In the genomic region with DNA sequence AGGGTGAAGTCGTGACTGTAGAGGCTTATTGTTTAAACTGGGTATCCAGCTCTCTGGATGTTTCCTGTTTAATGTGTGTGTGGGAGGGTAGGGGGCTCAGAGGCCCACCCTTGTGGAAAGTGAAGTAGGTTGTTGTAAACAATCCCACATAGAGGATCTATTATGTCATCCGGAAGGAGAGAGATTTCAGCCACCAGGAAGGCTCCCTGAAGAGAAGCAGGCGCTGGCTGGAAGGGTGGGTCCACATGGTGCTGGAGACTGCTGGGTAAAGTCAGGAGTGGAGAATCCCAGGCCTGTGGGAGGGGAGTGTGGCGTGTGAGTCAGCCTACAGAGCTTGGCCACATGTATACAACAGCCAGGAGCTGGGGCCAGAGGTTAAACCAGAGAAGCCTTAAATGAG, we compare ENCODE assay signal across 15 mouse cellular contexts. TPM values are rescaled to one million over a fixed set of nuclear protein-coding genes. Genes with fewer than 3 reads are reported as not detected.
DNase-seq lines count a peak whose midpoint lies in the region; ATAC-seq and TF ChIP-seq lines count a peak whose summit lies in the region.
"Had no signal": no experiment of that assay in that cellular context is flagged by ENCODE, and none has a peak within 500 bp of the region (broad histone marks: within the 10 kb centered on the region; RNA-seq: fewer than 3 reads in every experiment).

No protein-coding gene starts in this region.

- H3K4me2 ChIP-seq in kidney, embryonic 14.5 days (replicated peaks; ENCODE audit: low read depth, low read length): no peak overlapping the region
- no peak overlapping the region for H3K4me2 ChIP-seq in heart, postnatal 0 days (ENCODE audit: low read depth, low read length)
- H3K4me2 ChIP-seq in hindbrain, embryonic 14.5 days (replicated peaks): no peak overlapping the region
- H3K4me2 ChIP-seq: limb, embryonic 15.5 days had no signal

- no peak overlapping the region for H3K4me3 ChIP-seq in kidney, embryonic 14.5 days (ENCODE audit: low read length)
- H3K4me3 ChIP-seq in heart, postnatal 0 days (ENCODE audit: low read depth, low read length): no peak overlapping the region
- no peak overlapping the region for H3K4me3 ChIP-seq in hindbrain, embryonic 14.5 days (replicated peaks; ENCODE audit: low read length)
- H3K4me3 ChIP-seq: erythroblast, embryonic 14.5 days; limb, embryonic 15.5 days had no signal

- H3K27ac ChIP-seq in kidney, embryonic 14.5 days (ENCODE audit: low read depth, low read length): 0 out of 2 replicates have a peak overlapping the region, but pooled peaks have one; percentile 24
- H3K27ac ChIP-seq in heart, postnatal 0 days (ENCODE audit: low read depth): peak overlapping the region; percentile 57
- no peak overlapping the region for H3K27ac ChIP-seq in hindbrain, embryonic 14.5 days
- H3K27ac ChIP-seq: limb, embryonic 15.5 days had no signal

- no peaks in the 10 kb centered on the region; the same call in 1 of the 2 replicates for H3K36me3 ChIP-seq in kidney, embryonic 14.5 days (ENCODE audit: control insufficient read depth, insufficient read depth, low read length)
- H3K36me3 ChIP-seq in heart, postnatal 0 days (replicated peaks; ENCODE audit: control insufficient read depth, insufficient read depth, low read length): peaks cover 2% of the 10 kb centered on the region; the same call in 1 of the 2 replicates
- peaks cover 2% of the 10 kb centered on the region; the same call in 1 of the 2 replicates for H3K36me3 ChIP-seq in hindbrain, embryonic 14.5 days (replicated peaks; ENCODE audit: control insufficient read depth, insufficient read depth)

- peaks cover 19% of the 10 kb centered on the region for H3K4me1 ChIP-seq in kidney, embryonic 14.5 days (ENCODE audit: control insufficient read depth, insufficient read depth, low read length)
- H3K4me1 ChIP-seq in heart, postnatal 0 days (ENCODE audit: control insufficient read depth, insufficient read depth): peaks cover 16% of the 10 kb centered on the region
- H3K4me1 ChIP-seq in hindbrain, embryonic 14.5 days (replicated peaks; ENCODE audit: control insufficient read depth, insufficient read depth, low read length): peaks cover 27% of the 10 kb centered on the region

- H3K27me3 ChIP-seq in kidney, embryonic 14.5 days (ENCODE audit: control insufficient read depth, insufficient read depth, low read length): no peaks in the 10 kb centered on the region
- H3K27me3 ChIP-seq in heart, postnatal 0 days (ENCODE audit: control insufficient read depth, insufficient read depth, low read length): no peaks in the 10 kb centered on the region
- no peaks in the 10 kb centered on the region for H3K27me3 ChIP-seq in hindbrain, embryonic 14.5 days (ENCODE audit: control insufficient read depth, insufficient read depth, low read length)
- H3K27me3 ChIP-seq: limb, embryonic 15.5 days had no signal

- 0 out of 2 replicates have a peak overlapping the region, but pooled peaks have one; percentile 7 for H3K9ac ChIP-seq in kidney, embryonic 14.5 days (ENCODE audit: low read depth, low read length)
- no peak overlapping the region for H3K9ac ChIP-seq in heart, postnatal 0 days (replicated peaks; ENCODE audit: low read depth, low read length)
- H3K9ac ChIP-seq in hindbrain, embryonic 14.5 days: no peak overlapping the region
- H3K9ac ChIP-seq: limb, embryonic 15.5 days had no signal

- no peaks in the 10 kb centered on the region for H3K9me3 ChIP-seq in kidney, embryonic 14.5 days (ENCODE audit: control insufficient read depth, low read length)
- H3K9me3 ChIP-seq in heart, postnatal 0 days (replicated peaks; ENCODE audit: control insufficient read depth, low read length): no peaks in the 10 kb centered on the region
- H3K9me3 ChIP-seq in hindbrain, embryonic 14.5 days (ENCODE audit: control insufficient read depth, low read length): no peaks in the 10 kb centered on the region
- H3K9me3 ChIP-seq: limb, embryonic 15.5 days had no signal

- TF ChIP-seq CTCF in heart, postnatal 0 days (IDR thresholded peaks at IDR 0.05; ENCODE audit: low read depth): no peak

- no peak for TF ChIP-seq EP300 in heart, postnatal 0 days (IDR thresholded peaks at IDR 0.05; ENCODE audit: low read depth)

- no peak for DNase-seq in kidney, postnatal 4 days
- DNase-seq in R1 (ENCODE audit: low read depth, low spot score): peak; percentile 37
- DNase-seq in heart, postnatal 0 days (ENCODE audit: low spot score): peak; percentile 67
- DNase-seq in lung, postnatal 25 days (ENCODE audit: low spot score): peak; percentile 82
- DNase-seq in hindbrain, embryonic 14.5 days (ENCODE audit: low spot score): no peak
- DNase-seq in cerebellum, adult 11 months: no peak
- no peak for DNase-seq in thymus, postnatal 0 days (ENCODE audit: low spot score)
- DNase-seq: cerebellum, adult 2 months; gastrocnemius, postnatal 10 days; kidney, postnatal 10 days; midbrain, embryonic 14.5 days had no signal

- no peak for ATAC-seq in kidney, embryonic 14.5 days (ENCODE audit: low FRiP score, low TSS enrichment)
- ATAC-seq in heart, postnatal 0 days (ENCODE audit: insufficient read depth, low read depth): peak; percentile 29
- no peak for ATAC-seq in hindbrain, embryonic 14.5 days (ENCODE audit: low FRiP score)
- ATAC-seq: CD4-positive, CD25-positive, alpha-beta regulatory T cell, adult 4 months had no signal

- 43% methylated on average over 4 of the region's 4 CpGs for WGBS in kidney, embryonic 14.5 days
- WGBS in heart, postnatal 0 days: 48% methylated on average over 4 of the region's 4 CpGs
- 60% methylated on average over 4 of the region's 4 CpGs for WGBS in hindbrain, embryonic 14.5 days

RNA-seq across cellular contexts. Expression of a gene that starts 1.8 kb away (rescaled TPM):
- 71.8 and 95.3 TPM in 2 replicates for polyA plus RNA-seq in kidney, embryonic 14.5 days (2014; fragmentation: Nextera tagmentation; extraction: Ambion mirVana)
- 309 and 334 TPM in 2 replicates for total RNA-seq in heart, postnatal 0 days (2014; rRNA removed; ENCODE audit: low replicate concordance)
- polyA plus RNA-seq in heart, postnatal 0 days (2015; fragmentation: Nextera tagmentation; extraction: Ambion mirVana): 385 and 421 TPM in 2 replicates
- polyA plus RNA-seq in hindbrain, embryonic 14.5 days (2014; fragmentation: Nextera tagmentation; extraction: Ambion mirVana): 99.0 and 99.7 TPM in 2 replicates
- 80.1 and 93.8 TPM in 2 replicates for polyA plus RNA-seq in thymus, postnatal 0 days (2015; fragmentation: Nextera tagmentation; extraction: Ambion mirVana)

RNA-seq across cellular contexts. Expression of a gene that starts 27.8 kb away (rescaled TPM):
- 0.14 TPM in 1 of 2 replicates, not detected in the other for polyA plus RNA-seq in kidney, embryonic 14.5 days (2014; fragmentation: Nextera tagmentation; extraction: Ambion mirVana)
- not detected in 2 replicates for total RNA-seq in heart, postnatal 0 days (2014; rRNA removed; ENCODE audit: low replicate concordance)
- polyA plus RNA-seq in heart, postnatal 0 days (2015; fragmentation: Nextera tagmentation; extraction: Ambion mirVana): 0.04 and 0.05 TPM in 2 replicates
- 0.12 TPM in 1 of 2 replicates, not detected in the other for polyA plus RNA-seq in hindbrain, embryonic 14.5 days (2014; fragmentation: Nextera tagmentation; extraction: Ambion mirVana)
- 0.12 and 0.30 TPM in 2 replicates for polyA plus RNA-seq in thymus, postnatal 0 days (2015; fragmentation: Nextera tagmentation; extraction: Ambion mirVana)
- polyA plus RNA-seq: CD4-positive, CD25-positive, alpha-beta regulatory T cell, adult 4 months had no signal

RNA-seq across cellular contexts. Expression of a gene that starts 30.6 kb away (rescaled TPM):
- 25.6 and 29.1 TPM in 2 replicates for polyA plus RNA-seq in kidney, embryonic 14.5 days (2014; fragmentation: Nextera tagmentation; extraction: Ambion mirVana)
- total RNA-seq in heart, postnatal 0 days (2014; rRNA removed; ENCODE audit: low replicate concordance): 12.3 and 38.0 TPM in 2 replicates
- 13.6 and 13.8 TPM in 2 replicates for polyA plus RNA-seq in heart, postnatal 0 days (2015; fragmentation: Nextera tagmentation; extraction: Ambion mirVana)
- polyA plus RNA-seq in hindbrain, embryonic 14.5 days (2014; fragmentation: Nextera tagmentation; extraction: Ambion mirVana): 6.3 and 7.3 TPM in 2 replicates
- polyA plus RNA-seq in thymus, postnatal 0 days (2015; fragmentation: Nextera tagmentation; extraction: Ambion mirVana): 35.6 and 37.2 TPM in 2 replicates

RNA-seq across cellular contexts. Expression of a gene that starts 47.3 kb away (rescaled TPM):
- polyA plus RNA-seq in kidney, embryonic 14.5 days (2014; fragmentation: Nextera tagmentation; extraction: Ambion mirVana): 77.9 and 80.8 TPM in 2 replicates
- 92.1 and 105 TPM in 2 replicates for total RNA-seq in heart, postnatal 0 days (2014; rRNA removed; ENCODE audit: low replicate concordance)
- polyA plus RNA-seq in heart, postnatal 0 days (2015; fragmentation: Nextera tagmentation; extraction: Ambion mirVana): 57.3 and 64.2 TPM in 2 replicates
- 49.6 and 52.9 TPM in 2 replicates for polyA plus RNA-seq in hindbrain, embryonic 14.5 days (2014; fragmentation: Nextera tagmentation; extraction: Ambion mirVana)
- 138 and 141 TPM in 2 replicates for polyA plus RNA-seq in thymus, postnatal 0 days (2015; fragmentation: Nextera tagmentation; extraction: Ambion mirVana)

RNA-seq across cellular contexts. Expression of a gene that starts 50.7 kb away (rescaled TPM):
- polyA plus RNA-seq in kidney, embryonic 14.5 days (2014; fragmentation: Nextera tagmentation; extraction: Ambion mirVana): 36.4 and 43.1 TPM in 2 replicates
- total RNA-seq in heart, postnatal 0 days (2014; rRNA removed; ENCODE audit: low replicate concordance): 7.5 and 22.8 TPM in 2 replicates
- polyA plus RNA-seq in heart, postnatal 0 days (2015; fragmentation: Nextera tagmentation; extraction: Ambion mirVana): 13.1 and 15.1 TPM in 2 replicates
- polyA plus RNA-seq in hindbrain, embryonic 14.5 days (2014; fragmentation: Nextera tagmentation; extraction: Ambion mirVana): 13.0 and 13.4 TPM in 2 replicates
- polyA plus RNA-seq in thymus, postnatal 0 days (2015; fragmentation: Nextera tagmentation; extraction: Ambion mirVana): 21.0 and 21.4 TPM in 2 replicates

Comparison
In these comparisons a context has a peak if more than half of its experiments do, and no peak if none do; other contexts are left out.
1. DNase-seq: peak in R1 (single experiment), heart, postnatal 0 days (single experiment) and lung, postnatal 25 days (single experiment); none in kidney, postnatal 4 days (0 of 2), hindbrain, embryonic 14.5 days (single experiment), cerebellum, adult 11 months (single experiment) and thymus, postnatal 0 days (single experiment).